Mouse (Mus musculus): ENCODE results near the gene Nans. TPM values are rescaled to one million over a fixed set of nuclear protein-coding genes. Genes with fewer than 3 reads are reported as not detected.

Gene Nans
- 60.4 and 65.1 TPM in 2 replicates for polyA plus RNA-seq (2014; fragmentation: Nextera tagmentation; extraction: Ambion mirVana)

DNA sequence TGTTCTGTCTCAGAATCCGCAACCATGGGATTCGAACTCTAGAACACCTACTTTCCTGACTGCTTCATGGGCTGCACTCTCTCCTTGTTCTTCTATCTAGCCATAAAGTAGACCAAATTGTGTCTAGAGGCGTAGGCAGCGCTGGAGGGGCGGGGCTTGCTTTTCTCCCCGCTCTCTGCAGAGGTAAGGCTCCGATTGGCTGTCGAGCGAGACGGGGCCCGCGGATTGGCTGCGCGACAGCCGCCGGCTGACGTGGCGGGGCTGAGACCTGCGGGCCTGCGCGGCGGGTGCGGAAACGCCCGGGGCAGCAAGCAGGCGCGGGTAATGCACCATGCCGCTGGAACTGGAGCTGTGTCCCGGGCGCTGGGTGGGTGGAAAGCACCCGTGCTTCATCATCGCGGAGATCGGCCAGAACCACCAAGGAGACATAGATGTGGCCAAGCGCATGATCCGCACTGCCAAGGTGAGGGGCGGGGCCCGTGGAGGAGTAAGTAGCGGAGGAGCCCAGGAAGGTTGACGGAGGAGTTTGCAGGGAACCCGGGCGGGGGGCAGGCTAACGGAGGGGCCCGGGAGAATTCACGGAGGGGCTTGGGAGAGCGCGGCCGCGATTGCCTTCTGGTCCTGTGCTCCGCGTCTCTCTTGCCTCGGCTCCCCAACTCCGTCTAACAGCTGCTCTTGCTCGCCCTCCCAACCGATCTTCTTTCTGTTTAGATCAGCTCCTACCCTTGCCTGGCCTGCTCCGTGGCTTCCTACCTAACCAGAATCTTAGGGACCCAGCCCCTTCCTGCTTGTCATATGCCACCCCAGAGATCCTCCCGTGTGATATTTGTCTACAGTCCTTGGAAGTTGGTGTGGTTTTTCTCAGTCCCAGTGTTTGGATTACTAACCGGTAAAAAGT lies at the start of gene Nans:
TSS of gene Nans (plus strand) at position 221 of the 898 bp plus-strand sequence.
- H3K9me3 ChIP-seq (ENCODE audit: control insufficient read depth, low read length) = no peaks in the 10 kb centered on the region
- no peaks in the 10 kb centered on the region for H3K27me3 ChIP-seq (ENCODE audit: control insufficient read depth, insufficient read depth, low read length)
- H3K9ac ChIP-seq (replicated peaks; ENCODE audit: low read depth, low read length) = peak within 1 kb of the TSS; percentile 74
- peak within 1 kb of the TSS; percentile 77 for H3K4me3 ChIP-seq (ENCODE audit: low read depth, low read length)
- peak within 1 kb of the TSS; percentile 58 for H3K4me2 ChIP-seq (ENCODE audit: low read depth, low read length)
- ATAC-seq (ENCODE audit: low read depth) = peak; percentile 99
- peak within 1 kb of the TSS; percentile 75 for H3K27ac ChIP-seq (ENCODE audit: low read depth, low read length)
- H3K36me3 ChIP-seq (ENCODE audit: control insufficient read depth, insufficient read depth, low read length) = peaks cover 16% of the 10 kb centered on the region
- under 1% methylated on average over 58 of the region's 58 CpGs for WGBS
- no peaks in the 10 kb centered on the region for H3K4me1 ChIP-seq (ENCODE audit: control insufficient read depth, insufficient read depth, low read length)

DNA sequence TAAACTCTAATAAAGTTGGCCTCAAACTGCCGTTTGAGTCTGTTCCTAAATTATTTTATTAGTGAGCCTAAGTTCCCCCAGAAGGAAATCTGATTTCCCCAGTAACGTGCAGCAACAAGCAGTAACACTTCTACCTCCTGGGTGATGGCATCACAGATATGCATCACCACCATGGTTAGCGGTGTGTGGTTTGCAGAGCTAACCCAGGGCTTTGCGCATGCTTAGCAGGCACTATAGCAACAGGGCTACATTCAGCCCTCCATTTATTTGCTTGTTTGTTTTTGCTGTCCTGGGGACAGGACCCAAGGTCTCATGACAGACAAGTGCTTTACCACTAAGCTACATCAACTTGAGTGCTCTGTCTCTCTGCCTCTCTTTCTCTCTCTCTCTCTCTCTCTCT lies 46.5 kb upstream of the Nans start:
- Histone ChIP-seq H3K27ac (ENCODE audit: low read depth, low read length) (no peak overlapping the region), H3K4me2 (ENCODE audit: low read depth, low read length) (no peak overlapping the region), H3K9ac (replicated peaks; ENCODE audit: low read depth, low read length) (no peak overlapping the region), H3K36me3 (ENCODE audit: control insufficient read depth, insufficient read depth, low read length) (no peaks in the 10 kb centered on the region), H3K27me3 (ENCODE audit: control insufficient read depth, insufficient read depth, low read length) (no peaks in the 10 kb centered on the region), H3K9me3 (ENCODE audit: control insufficient read depth, low read length) (no peaks in the 10 kb centered on the region), H3K4me3 (ENCODE audit: low read depth, low read length) (no peak overlapping the region), H3K4me1 (ENCODE audit: control insufficient read depth, insufficient read depth, low read length) (no peaks in the 10 kb centered on the region)
- no peak for ATAC-seq (ENCODE audit: low read depth)
- 64% methylated on average over 4 of the region's 4 CpGs for WGBS

DNA sequence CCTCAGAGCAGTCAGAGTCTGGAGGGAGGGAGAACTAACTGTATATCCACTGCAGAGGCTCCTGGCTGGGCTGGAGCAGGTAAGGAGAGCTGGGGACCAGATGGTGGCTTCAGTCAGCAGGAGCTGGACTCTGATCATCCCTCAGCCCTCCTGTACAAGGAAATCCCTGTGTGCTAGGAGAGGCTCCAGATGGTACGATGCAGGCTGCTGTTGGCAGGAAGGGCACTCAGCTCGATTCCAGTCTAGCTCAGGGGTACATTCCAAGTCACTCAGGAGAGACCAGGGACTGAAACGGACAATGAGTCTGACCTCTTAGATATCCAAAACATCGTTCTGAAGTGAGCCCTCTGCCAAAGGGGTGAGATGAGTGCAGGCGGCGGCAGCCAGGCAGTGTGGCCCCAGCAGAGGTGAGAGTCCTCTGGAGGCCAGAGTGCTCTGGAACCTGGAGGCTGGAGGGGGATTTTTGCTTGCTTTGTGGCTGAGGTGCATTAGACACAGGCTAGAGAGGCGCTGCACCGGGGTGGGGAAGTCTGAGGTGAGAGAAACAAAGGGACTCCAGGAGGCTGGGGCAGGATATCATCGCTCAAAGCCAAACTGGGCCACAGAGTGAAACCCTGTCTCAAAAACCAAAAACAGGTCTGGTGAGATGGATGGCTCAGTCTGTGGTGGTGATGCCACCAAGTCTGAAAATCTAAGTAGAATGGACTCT lies 43.7 kb upstream of the Nans start:
- no peaks in the 10 kb centered on the region for H3K4me1 ChIP-seq (ENCODE audit: control insufficient read depth, insufficient read depth, low read length)
- no peaks in the 10 kb centered on the region for H3K36me3 ChIP-seq (ENCODE audit: control insufficient read depth, insufficient read depth, low read length)
- H3K9ac ChIP-seq (replicated peaks; ENCODE audit: low read depth, low read length) = no peak overlapping the region
- no peak overlapping the region for H3K27ac ChIP-seq (ENCODE audit: low read depth, low read length)
- no peaks in the 10 kb centered on the region for H3K9me3 ChIP-seq (ENCODE audit: control insufficient read depth, low read length)
- WGBS = 62% methylated on average over 9 of the region's 9 CpGs
- H3K4me3 ChIP-seq (ENCODE audit: low read depth, low read length) = no peak overlapping the region
- no peaks in the 10 kb centered on the region for H3K27me3 ChIP-seq (ENCODE audit: control insufficient read depth, insufficient read depth, low read length)
- no peak overlapping the region for H3K4me2 ChIP-seq (ENCODE audit: low read depth, low read length)
- ATAC-seq (ENCODE audit: low read depth) = no peak

DNA sequence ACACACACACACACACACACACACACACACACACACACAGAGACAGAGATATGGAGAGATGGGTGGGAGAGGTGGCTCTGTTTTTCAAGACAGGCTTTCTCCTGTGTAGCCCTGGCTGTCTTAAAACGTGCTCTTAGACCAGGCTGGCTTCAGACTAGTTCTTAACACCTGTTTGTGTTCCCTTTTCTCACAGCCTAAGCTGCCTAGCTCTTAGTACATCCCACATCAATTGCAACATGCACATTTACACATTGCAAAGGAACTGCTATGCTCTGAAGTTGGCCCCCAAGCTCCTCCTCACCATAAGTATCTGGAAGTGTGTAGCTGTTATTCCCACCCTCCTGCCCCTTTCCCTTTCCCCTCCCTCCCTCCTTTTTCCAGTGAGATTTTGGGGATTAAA lies 41.6 kb upstream of the Nans start:
- Histone ChIP-seq H3K4me3 (ENCODE audit: low read depth, low read length) (no peak overlapping the region), H3K36me3 (ENCODE audit: control insufficient read depth, insufficient read depth, low read length) (no peaks in the 10 kb centered on the region), H3K4me2 (ENCODE audit: low read depth, low read length) (no peak overlapping the region), H3K27ac (ENCODE audit: low read depth, low read length) (no peak overlapping the region), H3K9ac (replicated peaks; ENCODE audit: low read depth, low read length) (no peak overlapping the region), H3K4me1 (ENCODE audit: control insufficient read depth, insufficient read depth, low read length) (peaks cover 2% of the 10 kb centered on the region), H3K27me3 (ENCODE audit: control insufficient read depth, insufficient read depth, low read length) (no peaks in the 10 kb centered on the region), H3K9me3 (ENCODE audit: control insufficient read depth, low read length) (no peaks in the 10 kb centered on the region)
- WGBS = 76% methylated on average over 1 of the region's 1 CpGs
- ATAC-seq (ENCODE audit: low read depth) = no peak

DNA sequence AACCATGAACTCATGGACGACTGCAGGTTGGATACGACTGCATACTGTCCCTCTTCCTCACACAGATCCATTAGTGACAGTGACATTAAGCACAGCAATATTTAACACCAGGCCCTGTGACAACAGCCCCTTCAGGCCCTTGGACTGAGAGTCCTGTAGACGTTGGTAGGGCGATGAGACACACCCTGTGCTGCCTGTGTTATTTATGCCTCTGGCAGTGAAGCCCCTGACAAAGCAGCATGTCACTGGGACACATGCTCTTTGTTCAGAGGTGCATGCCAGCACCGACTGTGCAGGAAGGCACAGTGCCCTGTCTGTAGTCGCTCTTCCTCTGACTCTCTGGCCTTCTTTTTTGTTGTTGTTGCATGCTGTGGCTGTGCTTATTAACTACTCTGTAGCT lies 40.2 kb upstream of the Nans start:
- H3K36me3 ChIP-seq (ENCODE audit: control insufficient read depth, insufficient read depth, low read length) = no peaks in the 10 kb centered on the region
- peaks cover 12% of the 10 kb centered on the region for H3K4me1 ChIP-seq (ENCODE audit: control insufficient read depth, insufficient read depth, low read length)
- H3K4me3 ChIP-seq (ENCODE audit: low read depth, low read length) = no peak overlapping the region
- no peaks in the 10 kb centered on the region for H3K27me3 ChIP-seq (ENCODE audit: control insufficient read depth, insufficient read depth, low read length)
- no peaks in the 10 kb centered on the region for H3K9me3 ChIP-seq (ENCODE audit: control insufficient read depth, low read length)
- no peak overlapping the region for H3K9ac ChIP-seq (replicated peaks; ENCODE audit: low read depth, low read length)
- no peak for ATAC-seq (ENCODE audit: low read depth)
- 22% methylated on average over 6 of the region's 6 CpGs for WGBS
- H3K27ac ChIP-seq (ENCODE audit: low read depth, low read length) = no peak overlapping the region
- no peak overlapping the region for H3K4me2 ChIP-seq (ENCODE audit: low read depth, low read length)

DNA sequence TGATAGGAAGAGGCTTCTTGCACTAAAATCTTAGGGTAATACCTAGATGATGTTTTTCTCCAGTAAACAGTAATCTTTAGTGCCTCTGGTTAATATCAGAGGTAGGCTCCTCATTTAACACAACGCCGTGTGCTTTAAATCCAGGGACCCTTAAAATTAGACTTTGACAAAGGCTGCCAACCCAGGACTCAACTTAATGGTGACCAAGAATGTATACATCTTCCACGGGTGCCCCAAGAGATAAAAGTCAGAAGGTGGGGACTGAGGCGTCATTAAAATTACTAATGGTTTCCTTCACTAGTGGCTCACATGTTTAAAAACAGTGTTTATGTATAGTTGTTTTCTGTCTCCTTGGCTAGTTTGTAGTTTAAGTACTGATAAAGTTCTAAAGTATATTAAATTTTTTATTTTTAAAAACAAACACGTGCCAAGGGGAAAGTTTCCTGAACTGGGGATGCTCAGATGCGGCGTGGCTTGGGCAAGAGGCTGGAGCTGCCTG lies 39.0 kb upstream of the Nans start:
- ATAC-seq (ENCODE audit: low read depth) = no peak
- no peaks in the 10 kb centered on the region for H3K27me3 ChIP-seq (ENCODE audit: control insufficient read depth, insufficient read depth, low read length)
- H3K4me3 ChIP-seq (ENCODE audit: low read depth, low read length) = peak overlapping the region; percentile 86
- 28% methylated on average over 7 of the region's 7 CpGs for WGBS
- H3K9me3 ChIP-seq (ENCODE audit: control insufficient read depth, low read length) = no peaks in the 10 kb centered on the region
- H3K4me1 ChIP-seq (ENCODE audit: control insufficient read depth, insufficient read depth, low read length) = peaks cover 12% of the 10 kb centered on the region
- H3K9ac ChIP-seq (replicated peaks; ENCODE audit: low read depth, low read length) = peak overlapping the region; percentile 93
- H3K36me3 ChIP-seq (ENCODE audit: control insufficient read depth, insufficient read depth, low read length) = no peaks in the 10 kb centered on the region
- H3K4me2 ChIP-seq (ENCODE audit: low read depth, low read length) = peak overlapping the region; percentile 89
- H3K27ac ChIP-seq (ENCODE audit: low read depth, low read length) = peak overlapping the region; percentile 97; the same call in 1 of the 2 replicates

DNA sequence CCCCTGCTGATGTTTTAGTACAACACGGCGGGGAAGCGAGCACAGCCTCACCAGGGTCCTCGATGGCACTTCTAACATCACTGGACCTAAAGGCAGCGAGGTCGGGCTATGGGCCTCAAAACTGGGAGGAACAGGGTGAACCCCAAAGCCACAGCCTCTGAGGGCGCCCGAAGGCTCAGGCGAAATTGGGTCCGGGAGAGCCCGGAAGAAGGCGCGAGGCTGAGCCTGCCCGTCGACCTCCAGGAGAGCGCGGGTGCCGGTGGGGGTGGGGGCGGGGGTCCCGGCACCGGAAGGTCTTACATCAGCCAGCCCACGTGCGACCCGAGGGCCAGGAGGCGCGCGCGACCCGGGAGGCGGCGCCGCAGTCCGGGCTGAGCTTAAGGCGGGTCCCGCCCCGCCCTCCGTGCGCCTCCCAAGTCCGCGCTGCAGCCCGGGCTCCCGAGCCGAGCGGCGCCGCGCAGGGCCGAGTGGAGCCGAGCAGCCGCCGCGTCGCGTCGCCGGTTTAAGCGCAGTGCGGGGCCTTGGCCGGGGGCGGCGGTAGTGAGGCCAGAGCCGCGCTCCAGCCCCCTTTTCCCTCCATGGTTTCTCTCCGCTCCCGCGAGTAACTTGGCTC lies 38.4 kb upstream of the Nans start, which contains the start of gene Anp32b:
TSS of gene Anp32b (plus strand) at position 384 of the 613 bp plus-strand sequence.
- peaks cover 12% of the 10 kb centered on the region for H3K4me1 ChIP-seq (ENCODE audit: control insufficient read depth, insufficient read depth, low read length)
- under 1% methylated on average over 52 of the region's 66 CpGs for WGBS
- peak within 1 kb of the TSS; percentile 89 for H3K4me2 ChIP-seq (ENCODE audit: low read depth, low read length)
- no peaks in the 10 kb centered on the region for H3K9me3 ChIP-seq (ENCODE audit: control insufficient read depth, low read length)
- peak within 1 kb of the TSS; percentile 93 for H3K9ac ChIP-seq (replicated peaks; ENCODE audit: low read depth, low read length)
- H3K27ac ChIP-seq (ENCODE audit: low read depth, low read length) = peak within 1 kb of the TSS; percentile 97
- no peaks in the 10 kb centered on the region for H3K36me3 ChIP-seq (ENCODE audit: control insufficient read depth, insufficient read depth, low read length)
- no peaks in the 10 kb centered on the region for H3K27me3 ChIP-seq (ENCODE audit: control insufficient read depth, insufficient read depth, low read length)
- H3K4me3 ChIP-seq (ENCODE audit: low read depth, low read length) = peak within 1 kb of the TSS; percentile 86
- peak; percentile 94 for ATAC-seq (ENCODE audit: low read depth)

DNA sequence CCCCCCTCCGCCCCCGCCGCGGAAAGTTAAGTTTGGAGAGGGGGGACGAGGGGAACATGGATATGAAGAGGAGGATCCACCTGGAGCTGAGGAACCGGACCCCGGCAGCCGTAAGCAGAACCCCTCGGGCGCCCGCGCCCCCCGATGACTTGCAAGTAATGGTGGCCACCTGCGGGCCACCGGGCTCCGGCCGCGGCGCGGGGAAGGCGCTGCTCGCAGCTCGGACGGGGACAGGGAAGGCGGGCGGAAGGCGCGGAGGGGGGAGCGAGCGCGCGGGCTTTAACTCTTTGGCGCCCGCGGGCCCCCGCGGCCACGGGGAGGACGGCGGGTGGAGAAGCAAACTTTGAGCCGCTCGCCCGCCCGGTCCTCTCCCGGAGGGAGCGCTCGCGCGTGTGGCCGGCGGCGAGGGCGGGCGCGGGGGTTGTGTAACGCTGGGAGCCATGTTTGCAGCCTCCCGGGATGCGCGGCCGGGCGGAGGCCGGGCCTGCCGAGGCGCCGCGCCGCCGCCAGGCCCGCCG lies 37.7 kb upstream of the Nans start:
- ATAC-seq (ENCODE audit: low read depth) = peak; percentile 49
- no peaks in the 10 kb centered on the region for H3K9me3 ChIP-seq (ENCODE audit: control insufficient read depth, low read length)
- H3K4me2 ChIP-seq (ENCODE audit: low read depth, low read length) = peak overlapping the region; percentile 89
- H3K4me1 ChIP-seq (ENCODE audit: control insufficient read depth, insufficient read depth, low read length) = peaks cover 12% of the 10 kb centered on the region
- WGBS = under 1% methylated on average over 47 of the region's 70 CpGs
- H3K27ac ChIP-seq (ENCODE audit: low read depth, low read length) = peak overlapping the region; percentile 97
- H3K4me3 ChIP-seq (ENCODE audit: low read depth, low read length) = peak overlapping the region; percentile 86
- no peaks in the 10 kb centered on the region for H3K36me3 ChIP-seq (ENCODE audit: control insufficient read depth, insufficient read depth, low read length)
- no peaks in the 10 kb centered on the region for H3K27me3 ChIP-seq (ENCODE audit: control insufficient read depth, insufficient read depth, low read length)
- peak overlapping the region; percentile 93 for H3K9ac ChIP-seq (replicated peaks; ENCODE audit: low read depth, low read length)

Data from neural tube, embryonic 14.5 days (tissue).